Mouse (Mus musculus): ENCODE results near the gene Fcgr3.
A peak's percentile ranks its signal among the peaks of the same experiment; 100 is the strongest.

Gene Fcgr3

DNA sequence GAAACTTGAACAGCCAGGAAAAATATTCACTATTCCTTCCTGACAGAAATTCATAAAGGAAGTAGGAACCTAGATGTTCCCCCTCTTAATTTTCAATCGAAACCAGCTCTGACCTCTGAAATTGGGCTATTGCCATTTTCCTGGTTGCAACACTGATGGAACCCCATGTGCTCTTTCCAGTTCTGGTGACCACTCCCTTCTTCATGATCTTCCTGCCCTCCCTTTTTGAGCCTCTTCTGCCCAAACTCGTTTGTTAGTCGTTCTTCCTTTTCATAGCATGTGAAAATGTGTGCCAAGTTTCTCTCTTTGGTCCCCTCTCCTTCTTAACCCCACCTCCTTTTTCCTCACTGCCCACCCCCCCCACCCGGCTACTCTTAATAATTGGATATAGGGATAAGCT lies 53.0 kb downstream of the Fcgr3 start:
- DNase-seq (ENCODE audit: low read depth), result no peak

DNA sequence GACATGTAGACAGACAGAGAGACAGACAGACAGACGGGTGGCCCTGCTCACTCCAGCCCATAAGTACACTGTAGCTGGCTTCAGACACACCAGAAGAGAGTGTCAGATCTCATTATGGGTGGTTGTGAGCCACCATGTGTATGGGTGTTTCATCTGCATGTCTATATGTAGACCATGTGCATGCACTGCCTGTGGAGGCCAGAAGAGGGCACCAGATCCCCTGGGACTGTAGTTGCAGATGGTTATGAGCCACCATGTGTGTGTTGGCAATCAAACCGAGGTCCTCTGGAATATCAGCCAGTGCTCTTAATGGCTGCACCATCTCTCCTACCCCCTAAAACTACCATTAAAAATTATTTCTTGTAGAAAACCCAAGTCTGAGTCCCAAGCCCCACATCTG lies 57.8 kb downstream of the Fcgr3 start:
- peak; percentile 54 for DNase-seq (ENCODE audit: low read depth)

DNA sequence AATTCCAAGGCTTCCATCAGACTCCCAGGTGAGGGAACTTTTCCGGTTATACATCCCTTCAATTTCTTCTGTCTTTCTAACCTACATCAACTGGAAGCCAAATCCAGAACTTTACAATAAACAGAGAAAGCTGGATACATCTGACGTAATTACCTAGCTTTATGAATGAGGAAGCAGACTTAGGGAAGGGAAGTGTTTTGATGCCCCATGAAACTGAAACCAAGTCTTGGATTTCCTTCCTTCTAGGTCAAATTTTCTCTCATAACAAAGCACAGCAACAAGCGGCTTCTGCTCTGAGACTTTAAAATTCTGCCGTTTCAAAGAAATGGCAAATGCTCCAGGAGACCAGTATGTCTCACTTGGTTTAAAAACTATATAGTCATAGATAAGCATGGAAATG lies 58.4 kb downstream of the Fcgr3 start:
- peak; percentile 50 for DNase-seq (ENCODE audit: low read depth)

DNA sequence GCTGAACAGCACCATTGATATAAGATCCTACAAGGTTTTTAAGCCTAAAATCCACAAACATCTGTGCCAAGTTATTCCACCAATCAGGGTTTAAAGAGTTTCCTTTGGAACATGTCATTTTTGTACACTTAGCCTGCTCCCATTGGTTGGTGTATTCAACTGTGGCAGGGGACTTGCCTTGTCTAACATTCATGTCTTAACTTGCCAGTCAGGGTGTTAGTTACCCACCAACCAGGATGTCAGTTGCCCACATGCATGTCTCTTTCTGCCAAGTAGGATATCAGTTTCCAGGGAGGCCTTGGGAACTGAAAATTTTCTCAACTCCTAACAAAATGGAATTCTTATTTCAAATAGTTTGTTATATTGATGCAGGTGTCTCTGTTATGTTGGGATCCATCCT lies 59.1 kb downstream of the Fcgr3 start:
- no peak for DNase-seq (ENCODE audit: low read depth)

DNA sequence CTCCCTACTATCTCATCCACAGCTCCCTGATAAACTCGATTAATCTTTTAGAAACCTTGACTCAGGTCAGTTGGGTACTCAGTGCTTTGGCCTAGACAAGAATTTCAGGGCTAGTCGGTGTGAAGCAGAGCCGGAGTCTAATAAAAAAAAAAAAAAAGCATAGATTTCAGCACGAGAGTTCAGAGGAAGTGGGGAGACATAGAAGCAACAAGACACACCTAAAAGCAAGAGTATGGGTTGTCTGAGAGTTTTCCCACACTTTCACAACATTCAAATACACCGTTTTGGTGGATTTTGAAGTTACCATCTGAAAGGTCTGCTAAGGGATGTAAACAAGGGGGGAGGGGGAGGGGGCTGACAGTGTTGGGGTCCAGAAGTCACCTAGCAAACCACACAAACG lies 59.7 kb downstream of the Fcgr3 start:
- no peak for DNase-seq (ENCODE audit: low read depth)
